Mouse (Mus musculus): Measurements from ENCODE around the gene Gm17490. TPM values are rescaled to one million over a fixed set of nuclear protein-coding genes. Genes with fewer than 3 reads are reported as not detected.
"Not testable (repeated sequence)": the region's sequence is repeated elsewhere in the genome, so short reads cannot be mapped to it uniquely, and the experiment has no call there.

The Gm17490 gene
- polyA plus RNA-seq, 1 experiment from 2014 or later: not detected

DNA sequence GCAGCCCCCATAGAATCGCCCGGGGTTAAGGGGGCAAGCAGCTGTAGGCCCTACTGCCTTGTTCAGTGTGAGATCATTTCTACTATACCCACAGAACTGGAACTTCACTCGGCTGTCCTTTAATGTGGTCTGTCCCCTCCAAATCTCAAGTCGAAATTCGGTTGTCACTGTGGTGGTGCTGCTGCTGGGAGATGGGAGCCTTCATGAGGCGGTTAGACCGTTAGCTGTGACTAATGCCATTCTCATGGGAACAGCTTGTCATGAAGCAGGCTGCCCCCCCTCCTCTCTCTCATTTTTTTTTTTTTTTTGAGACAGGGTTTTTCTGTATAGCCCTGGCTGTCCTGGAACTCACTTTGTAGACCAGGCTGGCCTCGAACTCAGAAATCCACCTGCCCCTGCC is 2.9 kb downstream of the Gm17490 start:
- H3K4me1 ChIP-seq (replicated peaks; ENCODE audit: control insufficient read depth, insufficient read depth): no peaks in the 10 kb centered on the region
- no peaks in the 10 kb centered on the region for H3K36me3 ChIP-seq (ENCODE audit: control insufficient read depth, insufficient read depth, low read length)
- DNase-seq (ENCODE audit: low spot score) (no peak), ATAC-seq (ENCODE audit: low FRiP score, low TSS enrichment) (no peak)
- no peak overlapping the region for H3K9ac ChIP-seq (ENCODE audit: low read length)
- H3K4me3 ChIP-seq (ENCODE audit: low read depth, low read length): no peak overlapping the region
- TF ChIP-seq CTCF (IDR thresholded peaks at IDR 0.05; ENCODE audit: low read depth): no peak
- no peak for TF ChIP-seq EP300 (optimal IDR thresholded peaks at IDR 0.05)
- 90% methylated on average over 8 of the region's 8 CpGs for WGBS
- H3K27ac ChIP-seq (replicated peaks): no peak overlapping the region
- no peak overlapping the region for H3K4me2 ChIP-seq (replicated peaks; ENCODE audit: low read depth)
- H3K9me3 ChIP-seq (ENCODE audit: control insufficient read depth, low read length): no peaks in the 10 kb centered on the region
- no peaks in the 10 kb centered on the region for H3K27me3 ChIP-seq (ENCODE audit: control insufficient read depth, insufficient read depth, low read length)

DNA sequence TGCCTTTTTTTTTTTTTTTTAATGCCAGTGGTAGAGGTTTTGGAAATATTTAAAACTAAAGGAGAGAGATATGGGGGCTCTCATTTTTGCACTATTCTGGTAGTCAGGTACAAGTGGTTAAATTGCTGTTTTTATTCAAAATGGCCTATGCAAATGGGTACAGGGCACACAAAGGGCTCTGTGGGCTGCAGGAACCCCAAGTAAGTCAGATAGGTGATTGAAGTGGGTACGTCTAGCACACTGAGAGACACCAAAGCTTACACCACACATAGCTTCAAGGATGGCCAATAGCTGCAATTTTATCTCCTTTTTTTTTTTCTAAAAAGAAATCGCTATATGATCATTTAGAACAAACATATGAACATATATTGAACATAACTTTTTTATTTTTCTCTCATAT is 6.5 kb downstream of the Gm17490 start:
- TF ChIP-seq CTCF (IDR thresholded peaks at IDR 0.05; ENCODE audit: low read depth) (no peak), EP300 (optimal IDR thresholded peaks at IDR 0.05) (no peak)
- no peaks in the 10 kb centered on the region for H3K27me3 ChIP-seq (ENCODE audit: control insufficient read depth, insufficient read depth, low read length)
- DNase-seq (ENCODE audit: low spot score) (no peak), ATAC-seq (ENCODE audit: low FRiP score, low TSS enrichment) (no peak)
- no peaks in the 10 kb centered on the region for H3K36me3 ChIP-seq (ENCODE audit: control insufficient read depth, insufficient read depth, low read length)
- H3K9me3 ChIP-seq (ENCODE audit: control insufficient read depth, low read length): no peaks in the 10 kb centered on the region
- H3K4me3 ChIP-seq (ENCODE audit: low read depth, low read length): no peak overlapping the region
- no peak overlapping the region for H3K9ac ChIP-seq (ENCODE audit: low read length)
- H3K4me2 ChIP-seq (replicated peaks; ENCODE audit: low read depth): no peak overlapping the region
- 86% methylated on average over 2 of the region's 2 CpGs for WGBS
- no peaks in the 10 kb centered on the region for H3K4me1 ChIP-seq (replicated peaks; ENCODE audit: control insufficient read depth, insufficient read depth)
- H3K27ac ChIP-seq (replicated peaks): no peak overlapping the region

DNA sequence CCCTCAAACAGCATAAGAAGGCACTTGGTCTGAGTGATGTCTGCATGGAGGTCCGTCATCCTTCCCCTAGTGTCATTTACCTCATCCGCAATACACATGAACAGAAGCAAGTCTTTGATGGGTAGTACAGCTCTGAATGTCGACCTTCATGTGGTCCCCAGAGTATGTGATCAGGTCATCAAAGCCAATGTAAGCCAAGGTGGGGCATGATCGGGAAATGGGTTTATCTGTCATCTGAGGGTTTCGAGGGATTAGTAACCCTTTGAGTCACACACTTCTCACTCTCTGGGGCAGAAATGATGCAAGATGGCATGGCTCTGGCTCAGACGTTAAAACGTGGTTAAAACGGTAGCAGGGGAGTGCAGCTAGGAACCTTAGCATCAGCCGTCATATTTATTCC is 9.2 kb downstream of the Gm17490 start:
- Histone ChIP-seq H3K27me3 (ENCODE audit: control insufficient read depth, insufficient read depth, low read length) (no peaks in the 10 kb centered on the region), H3K4me2 (replicated peaks; ENCODE audit: low read depth) (no peak overlapping the region), H3K27ac (replicated peaks) (no peak overlapping the region), H3K9ac (ENCODE audit: low read length) (no peak overlapping the region), H3K36me3 (ENCODE audit: control insufficient read depth, insufficient read depth, low read length) (no peaks in the 10 kb centered on the region), H3K4me1 (replicated peaks; ENCODE audit: control insufficient read depth, insufficient read depth) (no peaks in the 10 kb centered on the region), H3K9me3 (ENCODE audit: control insufficient read depth, low read length) (no peaks in the 10 kb centered on the region), H3K4me3 (ENCODE audit: low read depth, low read length) (no peak overlapping the region)
- no peak for DNase-seq (ENCODE audit: low spot score)
- WGBS: 89% methylated on average over 9 of the region's 9 CpGs
- TF ChIP-seq CTCF (IDR thresholded peaks at IDR 0.05; ENCODE audit: low read depth) (no peak), EP300 (optimal IDR thresholded peaks at IDR 0.05) (no peak)
- ATAC-seq (ENCODE audit: low FRiP score, low TSS enrichment): no peak

DNA sequence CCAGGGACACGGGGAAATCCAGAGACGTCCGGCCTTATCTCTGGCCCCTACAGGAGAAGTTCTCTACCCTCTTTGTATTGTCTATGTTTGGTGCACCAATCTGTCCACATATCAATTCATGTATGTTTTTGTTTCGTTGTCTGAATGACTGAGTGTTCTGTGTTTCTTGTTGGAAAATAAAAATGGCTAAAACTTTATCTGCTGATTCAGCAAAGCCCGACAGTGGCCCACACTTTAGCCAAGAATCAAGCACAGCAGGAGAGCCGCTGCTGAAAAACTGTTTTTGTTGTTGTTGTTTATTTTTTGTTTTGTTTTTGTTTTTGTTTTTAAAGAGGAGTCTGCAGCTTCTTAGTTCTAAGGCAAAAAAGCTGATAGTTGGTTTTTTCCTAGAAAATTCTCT is 13.1 kb downstream of the Gm17490 start:
- 90% methylated on average over 6 of the region's 6 CpGs for WGBS
- not testable (repeated sequence) for H3K27ac ChIP-seq (replicated peaks); DNase-seq (ENCODE audit: low spot score); H3K36me3 ChIP-seq (ENCODE audit: control insufficient read depth, insufficient read depth, low read length); H3K4me3 ChIP-seq (ENCODE audit: low read depth, low read length); H3K4me1 ChIP-seq (replicated peaks; ENCODE audit: control insufficient read depth, insufficient read depth); H3K4me2 ChIP-seq (replicated peaks; ENCODE audit: low read depth); ATAC-seq (ENCODE audit: low FRiP score, low TSS enrichment); H3K27me3 ChIP-seq (ENCODE audit: control insufficient read depth, insufficient read depth, low read length); H3K9ac ChIP-seq (ENCODE audit: low read length); H3K9me3 ChIP-seq (ENCODE audit: control insufficient read depth, low read length)

DNA sequence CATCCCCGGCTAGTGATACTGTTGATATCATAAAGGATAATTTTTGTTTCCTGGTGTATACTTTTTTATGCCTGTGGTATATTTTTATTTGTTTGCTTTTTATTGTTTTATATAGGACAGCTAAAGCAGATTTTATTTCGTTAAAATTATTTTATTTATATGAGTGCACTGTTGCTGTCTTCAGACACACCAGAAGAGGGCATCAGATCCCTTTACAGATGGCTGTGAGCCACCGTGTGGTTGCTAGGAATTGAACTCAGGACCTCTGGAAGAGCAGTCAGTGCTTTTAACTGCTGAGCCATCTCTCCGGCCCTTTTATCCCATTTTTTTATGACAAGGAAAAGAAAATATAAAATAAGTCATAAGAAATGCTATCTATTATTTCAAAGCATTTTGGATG is 19.3 kb downstream of the Gm17490 start:
- H3K9me3 ChIP-seq (ENCODE audit: control insufficient read depth, low read length); H3K27ac ChIP-seq (replicated peaks); H3K36me3 ChIP-seq (ENCODE audit: control insufficient read depth, insufficient read depth, low read length); H3K4me2 ChIP-seq (replicated peaks; ENCODE audit: low read depth); H3K4me3 ChIP-seq (ENCODE audit: low read depth, low read length); H3K4me1 ChIP-seq (replicated peaks; ENCODE audit: control insufficient read depth, insufficient read depth); H3K27me3 ChIP-seq (ENCODE audit: control insufficient read depth, insufficient read depth, low read length); ATAC-seq (ENCODE audit: low FRiP score, low TSS enrichment); DNase-seq (ENCODE audit: low spot score); H3K9ac ChIP-seq (ENCODE audit: low read length): not testable (repeated sequence)
- WGBS: 78% methylated on average over 4 of the region's 4 CpGs

DNA sequence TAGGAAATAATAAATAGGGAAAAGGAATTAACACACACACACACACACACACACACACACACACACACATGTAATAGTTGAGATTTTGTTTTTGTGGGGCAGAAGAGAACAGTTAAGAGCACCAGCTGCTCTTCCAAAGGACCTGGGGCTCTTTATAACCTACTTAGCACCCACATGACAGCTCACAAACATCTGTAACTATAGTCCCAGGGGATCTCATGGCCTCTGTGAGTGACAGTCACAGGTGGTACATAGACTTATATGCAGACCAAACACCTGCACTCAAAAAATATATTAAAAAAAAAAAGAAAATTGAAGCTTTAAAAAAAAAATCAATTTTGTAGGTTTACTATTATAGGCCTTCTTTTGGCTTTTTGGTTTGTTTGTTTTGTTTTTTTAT is 21.2 kb downstream of the Gm17490 start:
- no peak for ATAC-seq (ENCODE audit: low FRiP score, low TSS enrichment)
- no peaks in the 10 kb centered on the region for H3K27me3 ChIP-seq (ENCODE audit: control insufficient read depth, insufficient read depth, low read length)
- H3K36me3 ChIP-seq (ENCODE audit: control insufficient read depth, insufficient read depth, low read length): peaks cover 3% of the 10 kb centered on the region; the same call in 1 of the 2 replicates
- peaks cover 2% of the 10 kb centered on the region; the same call in 1 of the 2 replicates for H3K4me1 ChIP-seq (replicated peaks; ENCODE audit: control insufficient read depth, insufficient read depth)
- H3K9ac ChIP-seq (ENCODE audit: low read length): no peak overlapping the region
- DNase-seq (ENCODE audit: low spot score): no peak
- no peak overlapping the region for H3K4me2 ChIP-seq (replicated peaks; ENCODE audit: low read depth)
- H3K27ac ChIP-seq (replicated peaks): no peak overlapping the region
- no peak overlapping the region for H3K4me3 ChIP-seq (ENCODE audit: low read depth, low read length)
- H3K9me3 ChIP-seq (ENCODE audit: control insufficient read depth, low read length): no peaks in the 10 kb centered on the region
- TF ChIP-seq EP300 (optimal IDR thresholded peaks at IDR 0.05): no peak
- TF ChIP-seq CTCF (IDR thresholded peaks at IDR 0.05; ENCODE audit: low read depth): no peak

Data from stomach, postnatal 0 days (tissue).